Mouse (Mus musculus): ENCODE results near the gene Ptges.

- TF ChIP-seq GATA1 (IDR thresholded peaks at IDR 0.05; ENCODE audit: low read length) = no peak
- no peak for TF ChIP-seq TAL1 (IDR thresholded peaks at IDR 0.05; ENCODE audit: low read length)
Measured at GRCm38 (mm10) chr2:30933032-30933431, 3.4 kb upstream of the Ptges start.

Data from erythroblast, embryonic 14.5 days (primary cell).